Mouse (Mus musculus) small intestine, adult 2 months (tissue): ENCODE measurements around the gene Pomgnt1.

Experiments
- CTCF ChIP-seq: fragments of 200-500 bp; IDR thresholded peaks from 2 replicates; pipeline ENCODE4 v1.5.1; 2012; ENCODE audit warnings: low read depth, mild to moderate bottlenecking, control low read depth, inconsistent platforms, low read length, moderate library complexity, mixed read lengths; ENCODE audit not compliant: insufficient replicate concordance, insufficient read length; ENCODE audit errors: extremely low read depth
- POLR2A ChIP-seq: fragments of 200-500 bp; IDR thresholded peaks from 2 replicates; pipeline ENCODE4 v1.6.1; 2012; ENCODE audit warnings: low read depth, mild to moderate bottlenecking, control low read depth, inconsistent platforms, low read length, moderate library complexity

DNA sequence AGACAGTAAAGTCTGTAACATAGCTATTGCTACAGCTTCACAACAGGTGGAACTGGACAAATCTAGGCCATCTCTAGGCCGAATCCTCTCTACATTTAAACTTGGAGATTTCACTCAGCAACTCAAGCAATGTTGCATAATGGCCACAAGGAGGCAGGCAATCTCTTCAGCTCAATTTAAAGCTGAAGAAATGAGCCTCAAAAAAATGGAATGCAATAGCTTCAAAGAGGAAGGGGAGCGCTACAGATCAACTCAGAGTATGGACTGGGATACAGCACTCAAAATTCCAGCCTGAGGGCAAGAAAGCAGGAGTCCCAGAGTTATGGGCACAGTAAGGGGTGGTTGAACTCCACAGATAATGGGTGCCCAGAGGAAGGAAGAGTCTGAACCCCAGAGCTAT is 11.3 kb downstream of the Pomgnt1 start:
- peak; percentile 42; the same call in 1 of the 2 replicates for TF ChIP-seq CTCF
- TF ChIP-seq POLR2A, result no peak
